Mouse (Mus musculus): Measurements from ENCODE around the gene Csrnp1.

GRCm38 (mm10) chr9:119970763-119971656, 13.4 kb downstream of the Csrnp1 start:
- TF ChIP-seq POLR2A (IDR thresholded peaks at IDR 0.05; ENCODE audit: extremely low read depth, insufficient read depth, low read length) (no peak), CTCF (IDR thresholded peaks at IDR 0.05; ENCODE audit: low read depth, low read length) (no peak)

Data from liver, adult 2 months (tissue).